Mouse (Mus musculus) ovary, adult 18-20 months (tissue): ENCODE results near the gene Akap13.

ENCODE experiments used
- DNase-seq: peaks from one replicate; pipeline ENCODE4 v3.0.0; 2022; ENCODE audit warnings: low spot score, mixed read lengths

Gene Akap13

DNA sequence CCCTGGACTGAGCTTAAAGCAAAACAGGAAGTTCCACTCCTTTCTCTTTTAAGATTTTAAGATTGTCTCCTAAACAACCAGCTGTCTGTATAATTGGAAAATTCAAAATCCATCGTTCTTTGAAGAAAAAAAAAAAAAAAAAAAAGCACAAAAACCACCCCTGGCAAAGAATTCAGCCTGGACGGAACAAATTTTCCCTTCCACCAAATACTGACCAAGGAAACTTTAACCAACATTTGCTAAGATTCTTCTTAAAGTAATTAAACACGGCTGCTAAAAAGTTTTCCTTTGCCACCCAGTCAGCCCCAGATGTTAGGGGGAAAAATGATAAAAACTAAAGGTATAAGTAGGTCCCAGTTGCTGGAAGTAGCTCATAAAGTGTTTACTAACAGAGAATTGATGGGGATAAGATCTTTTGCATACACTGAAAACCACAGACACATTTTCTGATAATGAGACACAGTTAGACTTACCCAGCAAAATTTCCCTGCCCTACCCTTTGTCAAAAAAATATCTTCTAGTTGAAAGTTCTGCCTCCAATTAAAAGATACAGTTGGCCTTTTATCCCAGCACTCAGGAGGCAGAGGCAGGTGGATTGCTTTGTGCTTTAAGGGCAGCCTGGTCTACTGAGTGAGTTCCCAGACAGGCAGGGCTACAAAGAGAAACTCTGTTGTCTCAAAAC lies 338.5 kb downstream of the Akap13 start:
- DNase-seq: no peak

GRCm38 (mm10) chr7:75795106-75795505 lies 339.8 kb downstream of the Akap13 start:
- DNase-seq: no peak

DNA sequence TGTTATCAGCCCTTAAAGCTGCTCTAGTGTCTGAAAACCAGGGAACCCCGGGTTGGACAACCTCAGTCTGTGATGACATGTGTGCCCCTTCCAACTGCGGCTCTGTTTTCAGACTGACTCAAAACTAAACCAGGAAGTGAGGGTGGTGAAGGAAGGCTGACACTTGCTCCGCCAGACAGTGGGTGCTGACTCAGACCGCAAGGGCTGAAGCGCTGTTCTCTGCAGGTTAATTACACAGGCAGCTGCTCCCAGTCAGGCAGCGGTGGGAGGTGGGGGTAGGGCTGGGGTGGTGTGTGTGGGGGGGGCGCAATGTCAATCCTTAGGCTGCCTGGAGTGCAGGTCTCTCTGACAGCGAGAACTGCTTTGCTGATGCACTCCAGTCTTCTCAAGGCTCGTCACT lies 341.1 kb downstream of the Akap13 start:
- no peak for DNase-seq

GRCm38 (mm10) chr7:75800530-75800929 lies 345.2 kb downstream of the Akap13 start:
- no peak for DNase-seq

DNA sequence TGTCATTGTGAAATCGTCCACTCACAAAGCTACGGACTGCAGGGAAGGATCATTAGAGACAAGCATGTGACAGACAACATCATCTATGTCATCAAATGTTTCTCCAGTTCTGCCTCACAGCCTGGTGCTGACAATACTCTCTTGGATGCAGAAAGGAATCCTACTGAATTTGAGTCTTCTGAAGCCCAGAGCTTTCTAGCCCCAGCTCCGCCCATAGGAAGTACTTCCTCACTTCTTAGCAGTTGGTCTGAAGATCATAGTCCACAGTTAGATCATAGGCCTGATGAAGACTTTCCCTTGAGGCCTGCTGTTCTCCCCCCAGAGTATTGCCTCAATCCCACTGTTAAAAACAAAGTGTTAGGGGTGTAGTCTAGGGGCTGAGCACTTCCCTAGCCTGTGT lies 345.7 kb downstream of the Akap13 start:
- no peak for DNase-seq

- DNase-seq: no peak
Observed at GRCm38 (mm10) chr7:75801621-75802358, 346.5 kb downstream of the Akap13 start.

GRCm38 (mm10) chr7:75802887-75803286 lies 347.6 kb downstream of the Akap13 start:
- no peak for DNase-seq
